Comparison of ENCODE assay signal across 8 mouse cellular contexts in the genomic region with DNA sequence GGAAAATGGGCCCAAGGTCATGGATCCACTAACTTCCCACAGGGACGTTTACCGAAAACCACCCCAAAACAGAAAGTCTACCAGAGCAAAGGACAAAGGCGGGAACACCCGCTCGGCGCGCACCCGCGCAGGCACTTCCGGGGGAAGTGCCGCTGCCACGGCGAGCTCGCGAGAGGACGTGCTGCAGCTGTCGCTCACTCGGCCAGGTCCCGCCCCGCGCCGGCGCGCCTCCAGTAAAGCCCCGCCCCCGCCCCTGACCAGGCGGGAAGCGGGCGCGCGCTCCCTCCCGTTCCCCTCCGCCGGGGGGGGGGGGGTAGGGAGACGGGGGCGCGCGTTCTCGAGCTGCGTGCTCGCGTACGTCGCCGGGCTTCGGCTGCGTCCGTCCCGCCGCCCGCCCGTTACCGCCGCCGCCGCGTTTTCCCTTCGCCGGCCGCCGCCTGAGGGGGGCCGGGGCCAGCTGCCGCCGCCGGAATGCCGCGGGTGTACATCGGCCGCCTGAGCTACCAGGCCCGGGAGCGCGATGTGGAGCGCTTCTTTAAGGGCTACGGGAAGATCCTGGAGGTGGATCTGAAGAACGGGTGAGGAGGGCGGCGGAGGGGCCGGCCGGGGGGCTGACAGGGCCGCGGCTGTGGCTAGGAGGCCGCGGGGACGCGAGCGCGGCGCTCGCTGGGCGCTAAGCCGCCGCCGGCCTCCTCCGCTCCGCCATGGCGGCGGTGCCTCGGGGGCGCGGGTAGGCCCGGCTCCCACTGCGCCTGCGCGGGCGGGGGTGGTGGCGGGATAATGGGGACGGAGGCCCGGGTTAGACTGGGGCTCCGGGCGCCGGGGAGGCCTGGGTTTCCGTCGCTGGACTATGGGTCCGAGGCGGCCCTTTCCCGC. TPM values are rescaled to one million over a fixed set of nuclear protein-coding genes. Genes with fewer than 3 reads are reported as not detected.
A peak's percentile ranks its signal among the peaks of the same experiment; 100 is the strongest.
DNase-seq lines count a peak whose midpoint lies in the region; ATAC-seq and TF ChIP-seq lines count a peak whose summit lies in the region.

A gene (plus strand): TSS at position 325 of the 876 bp plus-strand sequence.

- intact Hi-C loops in heart, postnatal 14 days (cut with DNase I) = no loop called here

- H3K4me3 ChIP-seq in ES-Bruce4 (ENCODE audit: low read depth, low read length) = peak within 1 kb of the TSS; percentile 95
- H3K4me3 ChIP-seq in forebrain, embryonic 14.5 days (ENCODE audit: low read depth, low read length) = peak within 1 kb of the TSS; percentile 99
- H3K4me3 ChIP-seq in neural tube, embryonic 15.5 days (replicated peaks) = peak within 1 kb of the TSS; percentile 95

- peak within 1 kb of the TSS; percentile 88 for H3K27ac ChIP-seq in ES-Bruce4 (ENCODE audit: insufficient read depth, low read length)
- peak within 1 kb of the TSS; percentile 100 for H3K27ac ChIP-seq in forebrain, embryonic 14.5 days (ENCODE audit: low read depth, low read length)
- peak within 1 kb of the TSS; percentile 100 for H3K27ac ChIP-seq in neural tube, embryonic 15.5 days (replicated peaks)

- peak; percentile 98 for DNase-seq in forebrain, embryonic 14.5 days (ENCODE audit: low spot score)
- DNase-seq in heart, postnatal 14 days = peak; percentile 96
- DNase-seq in layer of hippocampus, adult 11-12 months (ENCODE audit: low spot score) = peak; percentile 94
- peak; percentile 92 to 95 for DNase-seq in lung, adult 18-20 months
- DNase-seq in testis, postnatal 14 days (ENCODE audit: low spot score) = peak; percentile 95

- no peaks in the 10 kb centered on the region for H3K9me3 ChIP-seq in ES-Bruce4 (replicated peaks; ENCODE audit: control insufficient read depth, insufficient read depth, low read length, poor library complexity, severe bottlenecking)
- H3K9me3 ChIP-seq in forebrain, embryonic 14.5 days (replicated peaks; ENCODE audit: control insufficient read depth, low read length) = no peaks in the 10 kb centered on the region
- H3K9me3 ChIP-seq in neural tube, embryonic 15.5 days (replicated peaks) = no peaks in the 10 kb centered on the region

- 0 out of 2 replicates have a peak, but pooled peaks have one; percentile 28 for TF ChIP-seq EP300 in ES-Bruce4 (IDR thresholded peaks at IDR 0.05; ENCODE audit: insufficient read depth, low read depth, low read length)

- H3K9ac ChIP-seq in ES-Bruce4 (ENCODE audit: low read depth, poor library complexity, severe bottlenecking) = peak within 1 kb of the TSS; percentile 100
- peak within 1 kb of the TSS; percentile 100 for H3K9ac ChIP-seq in forebrain, embryonic 14.5 days (ENCODE audit: low read length)
- peak within 1 kb of the TSS; percentile 100 for H3K9ac ChIP-seq in neural tube, embryonic 15.5 days (replicated peaks)

- no peaks in the 10 kb centered on the region for H3K27me3 ChIP-seq in ES-Bruce4 (ENCODE audit: control insufficient read depth, insufficient read depth, low read length, poor library complexity, severe bottlenecking)
- no peaks in the 10 kb centered on the region for H3K27me3 ChIP-seq in forebrain, embryonic 14.5 days (replicated peaks; ENCODE audit: control insufficient read depth, insufficient read depth, low read length)
- H3K27me3 ChIP-seq in neural tube, embryonic 15.5 days (replicated peaks) = no peaks in the 10 kb centered on the region

- H3K4me1 ChIP-seq in ES-Bruce4 (ENCODE audit: control insufficient read depth, insufficient read depth, low read length) = peaks cover 4% of the 10 kb centered on the region
- H3K4me1 ChIP-seq in forebrain, embryonic 14.5 days (ENCODE audit: control insufficient read depth, insufficient read depth, low read length) = peaks cover 25% of the 10 kb centered on the region
- peaks cover 41% of the 10 kb centered on the region for H3K4me1 ChIP-seq in neural tube, embryonic 15.5 days

- peak; percentile 92 for ATAC-seq in cerebellum, adult (ENCODE audit: insufficient number of reproducible peaks, low FRiP score, low TSS enrichment)
- peak; percentile 96 for ATAC-seq in forebrain, embryonic 14.5 days
- ATAC-seq in neural tube, embryonic 15.5 days (ENCODE audit: low FRiP score) = peak; percentile 97

- H3K36me3 ChIP-seq in ES-Bruce4 (ENCODE audit: control insufficient read depth, insufficient read depth, low read length, poor library complexity, severe bottlenecking) = peaks cover 2% of the 10 kb centered on the region; the same call in 1 of the 2 replicates
- no peaks in the 10 kb centered on the region for H3K36me3 ChIP-seq in forebrain, embryonic 14.5 days (ENCODE audit: control insufficient read depth, insufficient read depth, low read length)
- no peaks in the 10 kb centered on the region for H3K36me3 ChIP-seq in neural tube, embryonic 15.5 days

- peak within 1 kb of the TSS; percentile 94 for H3K4me2 ChIP-seq in forebrain, embryonic 14.5 days (ENCODE audit: low read length)
- peak within 1 kb of the TSS; percentile 96 for H3K4me2 ChIP-seq in neural tube, embryonic 15.5 days

- TF ChIP-seq CTCF in ES-Bruce4 (IDR thresholded peaks at IDR 0.05; ENCODE audit: low read depth, low read length) = no peak

- peak; percentile 86 for TF ChIP-seq POLR2A in ES-Bruce4 (IDR thresholded peaks at IDR 0.05; ENCODE audit: insufficient read depth, low read length)

- under 1% methylated on average over 82 of the region's 116 CpGs for WGBS in forebrain, embryonic 14.5 days
- under 1% methylated on average over 91 of the region's 116 CpGs for WGBS in neural tube, embryonic 15.5 days

RNA-seq across cellular contexts. Expression of the gene that starts here (rescaled TPM):
- 71.4 and 74.5 TPM in 2 replicates for polyA plus RNA-seq in ES-Bruce4 (2011; ENCODE audit: insufficient read depth, insufficient read length, low read depth, missing spikeins)
- 109 and 132 TPM in 2 replicates for polyA plus RNA-seq in forebrain, embryonic 14.5 days (2014; fragmentation: Nextera tagmentation; extraction: Ambion mirVana)
- 10 to 100 TPM; 39.4 to 42.4 TPM for total RNA-seq in heart, postnatal 14 days (2021)
- polyA plus RNA-seq in neural tube, embryonic 15.5 days (2015; fragmentation: Nextera tagmentation; extraction: Ambion mirVana) = 91.1 and 94.0 TPM in 2 replicates

Comparison
In these comparisons a context has a peak if more than half of its experiments do, and no peak if none do; other contexts are left out.
1. Peak in every context shown above with its lines: DNase-seq, ATAC-seq, H3K4me3 ChIP-seq and H3K27ac ChIP-seq.